Mouse (Mus musculus): ENCODE measurements at regions not wholly inside any gene's neighbourhood (a gene's known extent, or its start where the extent isn't known, plus 50 kb on each side); places are given as distances from the start of the nearest gene placed in this dataset.

- ATAC-seq (replicated peaks; ENCODE audit: low FRiP score, low TSS enrichment, low read depth) (no peak), DNase-seq (ENCODE audit: low spot score) (no peak)
- Histone ChIP-seq H3K36me3 (ENCODE audit: control insufficient read depth, insufficient read depth, low read length) (no peaks in the 10 kb centered on the region), H3K9me3 (ENCODE audit: control insufficient read depth, low read length) (no peaks in the 10 kb centered on the region), H3K4me3 (ENCODE audit: low read depth, low read length) (no peak overlapping the region), H3K27me3 (replicated peaks; ENCODE audit: control insufficient read depth, insufficient read depth, low read length) (no peaks in the 10 kb centered on the region), H3K27ac (ENCODE audit: low read depth) (no peak overlapping the region), H3K9ac (ENCODE audit: low read length) (no peak overlapping the region), H3K4me1 (replicated peaks; ENCODE audit: control insufficient read depth, insufficient read depth, low read length) (no peaks in the 10 kb centered on the region), H3K4me2 (ENCODE audit: low read length) (no peak overlapping the region)
- 39% methylated on average over 1 of the region's 1 CpGs for WGBS
Measured at GRCm38 (mm10) chr17:4353018-4353417, 641.1 kb upstream of the Arid1b start.

GRCm38 (mm10) chr17:4355506-4356218 is 638.5 kb upstream of the Arid1b start:
- no peak overlapping the region for H3K4me3 ChIP-seq (ENCODE audit: low read depth, low read length)

GRCm38 (mm10) chr17:4360413-4361320 is 633.5 kb upstream of the Arid1b start:
- Histone ChIP-seq H3K4me1 (replicated peaks; ENCODE audit: control insufficient read depth, insufficient read depth, low read length) (no peaks in the 10 kb centered on the region), H3K4me3 (ENCODE audit: low read depth, low read length) (no peak overlapping the region), H3K27ac (ENCODE audit: low read depth) (no peak overlapping the region), H3K27me3 (replicated peaks; ENCODE audit: control insufficient read depth, insufficient read depth, low read length) (no peaks in the 10 kb centered on the region), H3K9ac (ENCODE audit: low read length) (no peak overlapping the region), H3K9me3 (ENCODE audit: control insufficient read depth, low read length) (no peaks in the 10 kb centered on the region), H3K4me2 (ENCODE audit: low read length) (no peak overlapping the region), H3K36me3 (ENCODE audit: control insufficient read depth, insufficient read depth, low read length) (no peaks in the 10 kb centered on the region)
- DNase-seq (ENCODE audit: low spot score) (no peak), ATAC-seq (replicated peaks; ENCODE audit: low FRiP score, low TSS enrichment, low read depth) (no peak)
- 76% methylated on average over 4 of the region's 4 CpGs for WGBS

More at GRCm38 (mm10) chr17:4355506-4356218, 638.5 kb upstream of the Arid1b start:
- Histone ChIP-seq H3K9ac (ENCODE audit: low read length) (no peak overlapping the region), H3K4me1 (replicated peaks; ENCODE audit: control insufficient read depth, insufficient read depth, low read length) (no peaks in the 10 kb centered on the region), H3K4me2 (ENCODE audit: low read length) (no peak overlapping the region), H3K9me3 (ENCODE audit: control insufficient read depth, low read length) (no peaks in the 10 kb centered on the region), H3K27ac (ENCODE audit: low read depth) (no peak overlapping the region), H3K27me3 (replicated peaks; ENCODE audit: control insufficient read depth, insufficient read depth, low read length) (no peaks in the 10 kb centered on the region), H3K36me3 (ENCODE audit: control insufficient read depth, insufficient read depth, low read length) (no peaks in the 10 kb centered on the region)
- WGBS = 92% methylated on average over 5 of the region's 5 CpGs
- DNase-seq (ENCODE audit: low spot score) (no peak), ATAC-seq (replicated peaks; ENCODE audit: low FRiP score, low TSS enrichment, low read depth) (no peak)

- DNase-seq (ENCODE audit: low spot score) = no peak
- ATAC-seq (replicated peaks; ENCODE audit: low FRiP score, low TSS enrichment, low read depth) = no peak
- no peaks in the 10 kb centered on the region for H3K9me3 ChIP-seq (ENCODE audit: control insufficient read depth, low read length)
- H3K27me3 ChIP-seq (replicated peaks; ENCODE audit: control insufficient read depth, insufficient read depth, low read length) = no peaks in the 10 kb centered on the region
- no peak overlapping the region for H3K4me2 ChIP-seq (ENCODE audit: low read length)
- H3K27ac ChIP-seq (ENCODE audit: low read depth) = no peak overlapping the region
- no peak overlapping the region for H3K9ac ChIP-seq (ENCODE audit: low read length)
- no peaks in the 10 kb centered on the region for H3K36me3 ChIP-seq (ENCODE audit: control insufficient read depth, insufficient read depth, low read length)
- H3K4me3 ChIP-seq (ENCODE audit: low read depth, low read length) = no peak overlapping the region
- H3K4me1 ChIP-seq (replicated peaks; ENCODE audit: control insufficient read depth, insufficient read depth, low read length) = no peaks in the 10 kb centered on the region
Measured at GRCm38 (mm10) chr17:4365811-4366210, 628.3 kb upstream of the Arid1b start.

- ATAC-seq (replicated peaks; ENCODE audit: low FRiP score, low TSS enrichment, low read depth) = no peak
- 96% methylated on average over 1 of the region's 1 CpGs for WGBS
- H3K36me3 ChIP-seq (ENCODE audit: control insufficient read depth, insufficient read depth, low read length) = no peaks in the 10 kb centered on the region
- no peaks in the 10 kb centered on the region for H3K4me1 ChIP-seq (replicated peaks; ENCODE audit: control insufficient read depth, insufficient read depth, low read length)
- H3K9me3 ChIP-seq (ENCODE audit: control insufficient read depth, low read length) = no peaks in the 10 kb centered on the region
- no peak for DNase-seq (ENCODE audit: low spot score)
- H3K4me2 ChIP-seq (ENCODE audit: low read length) = no peak overlapping the region
- no peak overlapping the region for H3K27ac ChIP-seq (ENCODE audit: low read depth)
- no peak overlapping the region for H3K4me3 ChIP-seq (ENCODE audit: low read depth, low read length)
- H3K9ac ChIP-seq (ENCODE audit: low read length) = no peak overlapping the region
- H3K27me3 ChIP-seq (replicated peaks; ENCODE audit: control insufficient read depth, insufficient read depth, low read length) = no peaks in the 10 kb centered on the region
Measured at GRCm38 (mm10) chr17:4380449-4380848, 613.7 kb upstream of the Arid1b start.

GRCm38 (mm10) chr17:4380873-4381272 is 613.3 kb upstream of the Arid1b start:
- Histone ChIP-seq H3K4me1 (replicated peaks; ENCODE audit: control insufficient read depth, insufficient read depth, low read length) (no peaks in the 10 kb centered on the region), H3K4me3 (ENCODE audit: low read depth, low read length) (no peak overlapping the region), H3K27ac (ENCODE audit: low read depth) (no peak overlapping the region), H3K9ac (ENCODE audit: low read length) (no peak overlapping the region), H3K9me3 (ENCODE audit: control insufficient read depth, low read length) (no peaks in the 10 kb centered on the region), H3K27me3 (replicated peaks; ENCODE audit: control insufficient read depth, insufficient read depth, low read length) (no peaks in the 10 kb centered on the region), H3K36me3 (ENCODE audit: control insufficient read depth, insufficient read depth, low read length) (no peaks in the 10 kb centered on the region), H3K4me2 (ENCODE audit: low read length) (no peak overlapping the region)
- DNase-seq (ENCODE audit: low spot score) (no peak), ATAC-seq (replicated peaks; ENCODE audit: low FRiP score, low TSS enrichment, low read depth) (no peak)

- Histone ChIP-seq H3K4me2 (ENCODE audit: low read length) (no peak overlapping the region), H3K36me3 (ENCODE audit: control insufficient read depth, insufficient read depth, low read length) (no peaks in the 10 kb centered on the region), H3K9ac (ENCODE audit: low read length) (no peak overlapping the region), H3K4me3 (ENCODE audit: low read depth, low read length) (no peak overlapping the region), H3K4me1 (replicated peaks; ENCODE audit: control insufficient read depth, insufficient read depth, low read length) (no peaks in the 10 kb centered on the region), H3K27me3 (replicated peaks; ENCODE audit: control insufficient read depth, insufficient read depth, low read length) (no peaks in the 10 kb centered on the region), H3K27ac (ENCODE audit: low read depth) (no peak overlapping the region), H3K9me3 (ENCODE audit: control insufficient read depth, low read length) (no peaks in the 10 kb centered on the region)
- DNase-seq (ENCODE audit: low spot score) (no peak), ATAC-seq (replicated peaks; ENCODE audit: low FRiP score, low TSS enrichment, low read depth) (no peak)
- 71% methylated on average over 13 of the region's 13 CpGs for WGBS
Measured at GRCm38 (mm10) chr17:4381896-4382685, 612.0 kb upstream of the Arid1b start.

- H3K4me3 ChIP-seq (ENCODE audit: low read depth, low read length) = no peak overlapping the region
- H3K9me3 ChIP-seq (ENCODE audit: control insufficient read depth, low read length) = no peaks in the 10 kb centered on the region
- H3K36me3 ChIP-seq (ENCODE audit: control insufficient read depth, insufficient read depth, low read length) = no peaks in the 10 kb centered on the region
- ATAC-seq (replicated peaks; ENCODE audit: low FRiP score, low TSS enrichment, low read depth) (no peak), DNase-seq (ENCODE audit: low spot score) (no peak)
- no peaks in the 10 kb centered on the region for H3K4me1 ChIP-seq (replicated peaks; ENCODE audit: control insufficient read depth, insufficient read depth, low read length)
- H3K4me2 ChIP-seq (ENCODE audit: low read length) = no peak overlapping the region
- no peaks in the 10 kb centered on the region for H3K27me3 ChIP-seq (replicated peaks; ENCODE audit: control insufficient read depth, insufficient read depth, low read length)
- H3K9ac ChIP-seq (ENCODE audit: low read length) = no peak overlapping the region
- no peak overlapping the region for H3K27ac ChIP-seq (ENCODE audit: low read depth)
Measured at GRCm38 (mm10) chr17:4382716-4383115, 611.4 kb upstream of the Arid1b start.

Data from intestine, embryonic 14.5 days (tissue).